Mouse (Mus musculus) heart, postnatal 25 days (tissue): ENCODE data around the gene Stk11. TPM values are rescaled to one million over a fixed set of nuclear protein-coding genes. Genes with fewer than 3 reads are reported as not detected.

Experiments
- DNase-seq: peaks from one replicate; pipeline ENCODE4 v3.0.0; 2022; ENCODE audit warnings: low spot score
- intact Hi-C: fragments of 180-260 bp; cut with DNase I; formaldehyde crosslinking; loops from one replicate; pipeline ENCODE4 v1.15.1; 2025
- total RNA-seq, 2 experiments: library from RNA; stranded (reverse); gene quantifications; 2 replicates each; pipeline ENCODE4 v1.2.3; 2021

The Stk11 gene
- total RNA-seq, 2 experiments from 2014 or later = 133 to 138 TPM

DNA sequence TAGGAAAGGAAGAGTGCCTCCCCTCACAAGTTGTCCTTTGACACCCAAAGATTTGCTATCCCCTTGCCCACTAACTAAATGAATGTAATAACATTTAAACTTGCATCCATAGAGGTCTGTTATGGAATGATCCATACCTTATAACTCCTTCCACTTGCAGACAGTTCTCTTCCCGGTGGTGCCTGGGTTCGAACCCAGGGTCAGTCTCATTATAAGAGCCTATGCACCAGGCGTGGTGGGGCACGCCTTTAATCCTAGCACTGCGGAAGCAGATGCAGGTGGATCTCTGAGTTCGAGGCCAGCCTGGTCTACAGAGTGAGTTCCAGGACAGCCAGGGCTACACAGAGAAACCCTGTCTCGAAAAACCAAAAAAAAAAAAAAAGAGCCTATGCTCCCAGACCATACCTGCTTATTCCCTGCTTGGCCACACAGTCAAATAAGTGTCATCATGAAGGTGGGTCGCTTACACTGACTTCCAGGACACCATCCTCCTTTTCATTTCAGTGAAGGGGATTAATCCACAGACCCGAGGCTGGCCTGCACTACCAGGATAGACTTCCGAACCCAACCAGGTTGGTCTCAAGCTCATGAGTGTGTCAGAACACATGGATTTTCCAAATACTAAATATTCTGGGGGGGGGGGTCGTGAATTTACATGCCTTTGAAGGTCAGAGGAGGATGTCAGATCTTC lies 24.5 kb downstream of the Stk11 start:
- intact Hi-C loops = loop anchor here (2.0 to 10.0 kb wide), 3 partner anchors 153 to 285 kb away; partner anchors contain the start of genes Cnn2 and Ptbp1
- no peak for DNase-seq

DNA sequence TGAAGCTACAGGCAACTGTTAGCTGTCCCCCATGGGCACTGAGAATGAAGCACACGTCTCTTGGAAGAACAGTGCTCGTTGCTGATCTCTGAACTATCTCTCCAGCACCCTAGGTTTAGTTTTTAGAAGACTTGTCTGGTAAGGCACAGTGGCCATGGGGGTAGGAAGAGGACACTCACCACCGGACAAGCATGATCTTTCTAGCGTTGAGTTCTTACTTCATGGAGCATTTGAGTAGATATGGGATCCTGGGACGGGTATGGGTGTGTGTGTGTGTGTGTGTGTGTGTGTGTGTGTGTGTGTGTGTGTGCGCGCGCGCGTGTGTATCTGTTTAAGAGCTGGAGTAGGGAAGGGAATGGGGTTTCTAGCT lies 25.0 kb downstream of the Stk11 start, which contains the start of gene Cbarp:
Gene Cbarp, minus strand, starts transcription at position 170 of the 370 bp plus-strand sequence.
- intact Hi-C loops = loop anchor here (2.0 to 10.0 kb wide), 2 partner anchors 178 to 286 kb away; partner anchors contain the start of gene Ptbp1
- DNase-seq = no peak

DNA sequence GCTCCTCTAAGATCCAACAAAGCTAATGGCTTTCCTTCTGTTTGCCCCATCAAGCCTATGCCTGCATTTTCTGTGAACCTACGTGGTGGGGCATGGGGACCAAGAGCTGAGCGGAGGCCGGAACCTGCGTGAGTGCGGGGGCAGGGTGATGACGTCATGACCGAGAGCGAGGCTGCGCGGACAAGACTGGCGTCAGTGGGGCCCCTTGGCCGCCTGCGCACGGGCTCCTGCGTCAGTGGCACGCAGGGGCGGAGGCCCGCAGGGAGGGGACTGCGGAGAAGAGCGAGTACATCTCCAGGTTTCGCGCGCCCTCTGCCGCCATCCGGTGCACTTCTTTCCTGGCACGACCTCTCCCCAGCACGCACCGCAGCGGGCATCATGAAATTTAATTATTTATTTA lies 25.6 kb downstream of the Stk11 start:
- intact Hi-C loops = loop anchor here (2.0 to 10.0 kb wide), 2 partner anchors 178 to 286 kb away; partner anchors contain the start of gene Ptbp1
- DNase-seq = peak; percentile 96

GRCm38 (mm10) chr10:80141786-80142529 lies 26.4 kb downstream of the Stk11 start:
- intact Hi-C loops = loop anchor here (2.0 to 10.0 kb wide), 3 partner anchors 25 to 287 kb away; partner anchors contain the start of gene Ptbp1
- peak; percentile 92 for DNase-seq

DNA sequence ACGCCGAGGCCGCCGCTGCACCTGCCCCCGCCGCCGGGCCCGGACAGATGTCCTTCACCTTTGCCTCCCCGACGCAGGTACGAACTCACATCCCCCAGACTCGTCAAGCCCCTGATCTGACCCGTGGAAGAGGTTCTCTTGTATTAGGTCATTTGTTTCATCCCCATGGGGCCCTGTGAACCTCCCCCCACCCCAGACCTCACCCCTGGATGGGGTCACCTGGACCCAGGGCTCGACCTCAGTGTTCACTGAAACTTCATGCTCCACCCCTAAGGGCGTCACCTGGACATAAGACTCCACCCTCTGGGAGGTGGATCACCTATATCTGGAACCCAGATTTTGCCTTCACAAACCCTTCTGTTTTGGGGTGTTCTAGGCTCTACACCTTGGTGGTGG lies 26.9 kb downstream of the Stk11 start:
- no peak for DNase-seq
- intact Hi-C loops = loop anchor here (2.0 to 10.0 kb wide), 2 partner anchors 26 to 288 kb away; partner anchors contain the start of gene Ptbp1

GRCm38 (mm10) chr10:80143664-80144063 lies 28.1 kb downstream of the Stk11 start:
- no peak for DNase-seq
- intact Hi-C loops = loop anchor here (2.0 to 10.0 kb wide), 2 partner anchors 27 to 289 kb away; partner anchors contain the start of gene Ptbp1

GRCm38 (mm10) chr10:80144159-80144558 lies 28.6 kb downstream of the Stk11 start:
- intact Hi-C loops = loop anchor here (10.0 kb wide), 1 partner anchor 289 kb away; the partner anchor contains the start of gene Ptbp1
- DNase-seq = no peak

GRCm38 (mm10) chr10:80144864-80145838 lies 29.5 kb downstream of the Stk11 start:
- intact Hi-C loops = loop anchor here (1.0 to 10.0 kb wide), 2 partner anchors 20 to 290 kb away; partner anchors contain the start of genes Cirbp and Ptbp1
- peak; percentile 55 for DNase-seq

- peak; percentile 50 for DNase-seq
- intact Hi-C loops = loop anchor here (1.0 to 10.0 kb wide), 2 partner anchors 19 to 291 kb away; partner anchors contain the start of genes Cirbp and Ptbp1
Observed at GRCm38 (mm10) chr10:80145896-80146295, 30.3 kb downstream of the Stk11 start.

DNA sequence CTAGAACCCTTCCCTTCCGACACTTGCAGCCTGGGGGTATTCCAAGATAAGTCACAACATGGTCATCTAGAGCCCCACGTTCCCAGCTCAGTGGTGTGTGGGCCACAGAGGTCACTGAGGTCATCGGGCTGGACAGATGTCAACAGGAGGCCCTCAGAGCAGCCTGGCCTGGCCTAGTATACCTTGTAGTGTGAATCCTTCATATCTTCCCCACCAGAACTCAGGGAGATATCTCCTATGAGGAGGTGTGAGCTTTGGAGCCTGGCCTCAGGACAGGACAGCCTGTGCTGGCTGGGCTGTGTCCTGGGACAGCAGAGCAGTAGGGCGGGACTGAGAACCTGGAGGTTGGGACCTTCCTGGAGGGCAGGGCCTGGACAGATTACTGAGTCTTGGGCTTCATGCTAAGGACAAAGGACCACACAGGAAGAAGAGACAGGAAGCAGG lies 31.0 kb downstream of the Stk11 start:
- DNase-seq = peak; percentile 47
- intact Hi-C loops = loop anchor here (10.0 kb wide), 1 partner anchor 292 kb away; the partner anchor contains the start of gene Ptbp1

DNA sequence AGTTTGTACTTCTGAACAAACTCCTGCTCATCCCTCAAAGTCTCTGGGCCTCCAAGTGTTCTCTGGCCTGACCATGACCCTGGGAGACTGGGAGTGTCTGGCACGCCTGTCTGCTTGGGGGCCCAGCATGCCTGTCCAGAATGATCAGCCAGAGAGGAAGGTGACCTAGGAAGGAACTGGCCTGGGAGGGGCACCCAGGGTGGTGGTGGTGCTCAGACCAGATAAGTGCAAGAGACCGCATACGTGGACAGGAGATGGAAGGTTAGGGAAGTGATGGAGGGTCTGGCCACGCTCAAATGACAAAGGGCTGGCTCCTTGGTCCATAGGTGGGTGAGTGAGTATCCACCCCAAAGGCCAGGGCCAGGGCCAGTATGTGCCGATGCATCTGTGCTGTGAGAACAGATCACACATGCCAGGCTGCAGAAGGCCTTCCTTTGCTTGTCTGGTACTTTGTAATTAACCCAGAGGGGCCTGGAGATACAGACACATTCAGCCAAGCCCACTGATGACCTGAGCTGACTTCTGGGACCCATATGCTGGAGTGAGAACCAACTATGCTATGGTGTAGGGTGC lies 31.6 kb downstream of the Stk11 start:
- DNase-seq = no peak
- intact Hi-C loops = loop anchor here (10.0 kb wide), 1 partner anchor 292 kb away; the partner anchor contains the start of gene Ptbp1

GRCm38 (mm10) chr10:80147719-80148601 lies 32.4 kb downstream of the Stk11 start, which contains the start of gene Midn:
Midn (plus strand) TSS chr10:80148272.
- intact Hi-C loops = loop anchor here (10.0 kb wide), 1 partner anchor 293 kb away; the partner anchor contains the start of gene Ptbp1
- DNase-seq = peak; percentile 85

- intact Hi-C loops = loop anchor here (10.0 kb wide), 1 partner anchor 294 kb away; the partner anchor contains the start of gene Ptbp1
- DNase-seq = peak; percentile 92
Observed at GRCm38 (mm10) chr10:80148610-80149290, 33.1 kb downstream of the Stk11 start.

DNA sequence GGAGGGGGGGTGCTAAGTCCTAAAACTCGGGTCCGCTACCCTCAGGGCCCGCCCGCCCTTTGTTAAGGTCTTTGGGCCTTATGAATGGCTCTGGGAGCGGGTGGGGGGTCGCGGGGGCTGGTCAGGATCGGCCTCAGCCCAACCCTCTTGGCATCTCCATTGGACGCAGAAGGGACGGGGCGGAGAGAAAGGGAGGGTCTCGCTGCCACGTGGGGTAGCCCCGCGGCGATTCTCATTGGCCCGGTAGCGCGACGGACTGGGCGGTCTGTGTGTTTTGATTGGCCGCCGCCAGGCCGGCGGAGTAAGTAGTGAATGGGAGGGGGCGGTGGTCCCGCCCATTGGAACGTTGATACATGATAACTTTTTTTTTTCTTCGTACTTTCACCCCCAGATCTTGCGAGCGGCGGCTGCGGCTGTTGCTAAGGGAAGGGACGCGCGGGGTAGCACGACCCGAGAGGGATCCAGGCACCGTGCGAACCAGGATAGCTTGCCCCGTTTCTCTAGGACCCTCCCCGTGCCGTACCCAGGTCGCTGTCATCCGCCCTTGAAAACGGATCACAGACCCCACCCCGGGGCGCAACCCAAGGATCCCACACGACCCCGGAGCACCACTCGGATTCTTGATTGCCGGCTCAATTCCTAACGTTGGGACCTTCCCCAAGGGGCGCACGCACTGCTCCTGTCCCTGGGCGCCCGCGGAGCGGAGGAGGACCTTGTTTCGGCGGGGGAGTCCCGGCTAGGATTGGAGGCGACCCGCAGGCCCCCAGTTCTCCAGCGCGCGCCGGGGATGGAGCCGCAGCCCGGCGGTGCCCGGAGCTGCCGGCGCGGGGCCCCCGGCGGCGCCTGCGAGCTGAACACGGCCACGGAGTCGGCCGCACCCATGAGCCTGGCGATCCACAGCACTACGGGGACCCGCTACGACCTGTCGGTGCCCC lies 34.0 kb downstream of the Stk11 start:
- intact Hi-C loops = loop anchor here (10.0 kb wide), 1 partner anchor 295 kb away; the partner anchor contains the start of gene Ptbp1
- peak; percentile 97 for DNase-seq

GRCm38 (mm10) chr10:80150226-80151210 lies 34.9 kb downstream of the Stk11 start:
- intact Hi-C loops = no loop called here
- peak; percentile 34 for DNase-seq
